Mouse (Mus musculus) heart, postnatal 0 days (tissue): ENCODE results near the gene Eif4e1b. TPM values are rescaled to one million over a fixed set of nuclear protein-coding genes. Genes with fewer than 3 reads are reported as not detected.

Experiments used
- ATAC-seq: fragments of 200-750 bp; cut with Nextera tagmentation; 2 replicates; pipeline ENCODE4 v1.8.0; 2017; ENCODE audit warnings: low read depth, moderate number of reproducible peaks, moderate library complexity; ENCODE audit not compliant: insufficient read depth
- DNase-seq: peaks from one replicate; pipeline ENCODE4 v3.0.0-alpha.2; 2016; ENCODE audit warnings: low spot score
- H3K27ac ChIP-seq: fragments of 300-500 bp; sonication (generic); 2 replicates; pipeline ENCODE4 v1.5.1; 2014; ENCODE audit warnings: low read depth, mild to moderate bottlenecking
- H3K27me3 ChIP-seq: fragments of 300-500 bp; sonication (generic); 2 replicates; pipeline ENCODE4 v1.6.1; 2014; ENCODE audit warnings: low read length, mixed read lengths; ENCODE audit not compliant: control insufficient read depth, insufficient read depth
- H3K36me3 ChIP-seq: fragments of 300-500 bp; sonication (generic); replicated peaks from 2 replicates; pipeline ENCODE4 v1.6.1; 2014; ENCODE audit warnings: low read length, mixed read lengths; ENCODE audit not compliant: control insufficient read depth, insufficient read depth
- H3K4me1 ChIP-seq: fragments of 300-500 bp; sonication (generic); 2 replicates; pipeline ENCODE4 v1.6.1; 2014; ENCODE audit warnings: antibody characterized with exemption; ENCODE audit not compliant: control insufficient read depth, insufficient read depth
- H3K4me2 ChIP-seq: fragments of 300-500 bp; sonication (generic); 2 replicates; pipeline ENCODE4 v1.6.1; 2014; ENCODE audit warnings: low read depth, mild to moderate bottlenecking, low read length, moderate library complexity
- H3K4me3 ChIP-seq: fragments of 300-500 bp; sonication (generic); 2 replicates; pipeline ENCODE4 v1.5.1; 2014; ENCODE audit warnings: low read depth, low read length
- H3K9ac ChIP-seq: fragments of 300-500 bp; sonication (generic); replicated peaks from 2 replicates; pipeline ENCODE4 v1.6.1; 2014; ENCODE audit warnings: low read depth, low read length, mixed read lengths
- H3K9me3 ChIP-seq: fragments of 300-500 bp; sonication (generic); replicated peaks from 2 replicates; pipeline ENCODE4 v1.6.1; 2016; ENCODE audit warnings: low read length; ENCODE audit not compliant: control insufficient read depth
- CTCF ChIP-seq: IDR thresholded peaks from 2 replicates; pipeline ENCODE4 v1.5.1; 2016; ENCODE audit warnings: antibody characterized with exemption, control low read depth, low read depth
- EP300 ChIP-seq: IDR thresholded peaks from 2 replicates; pipeline ENCODE4 v1.6.1; 2016; ENCODE audit warnings: antibody characterized with exemption, low read depth
- WGBS: fragments of 180-500 bp; shearing (Covaris S2); extraction: QIAGEN DNeasy Blood & Tissue Kit; methylation state at CpG from one replicate; pipeline ENCODE4 v1.1.7; 2014; 5-methylcytosine and 5-hydroxymethylcytosine counted together
- polyA plus RNA-seq: library from polyadenylated mRNA; unstranded; fragments of >200 nt; fragmentation: Nextera tagmentation; extraction: Ambion mirVana; gene quantifications from 2 replicates; pipeline ENCODE4 v1.2.1, GENCODE M21; 2015
- total RNA-seq: library from RNA; depleted of rRNA; stranded (reverse); fragments of >200 nt; gene quantifications from 2 replicates; pipeline ENCODE4 v1.2.3, GENCODE M21; 2014; ENCODE audit warnings: low replicate concordance; rRNA removed

Eif4e1b gene
- total RNA-seq (not detected in 2 replicates), polyA plus RNA-seq (not detected in 2 replicates)

DNA sequence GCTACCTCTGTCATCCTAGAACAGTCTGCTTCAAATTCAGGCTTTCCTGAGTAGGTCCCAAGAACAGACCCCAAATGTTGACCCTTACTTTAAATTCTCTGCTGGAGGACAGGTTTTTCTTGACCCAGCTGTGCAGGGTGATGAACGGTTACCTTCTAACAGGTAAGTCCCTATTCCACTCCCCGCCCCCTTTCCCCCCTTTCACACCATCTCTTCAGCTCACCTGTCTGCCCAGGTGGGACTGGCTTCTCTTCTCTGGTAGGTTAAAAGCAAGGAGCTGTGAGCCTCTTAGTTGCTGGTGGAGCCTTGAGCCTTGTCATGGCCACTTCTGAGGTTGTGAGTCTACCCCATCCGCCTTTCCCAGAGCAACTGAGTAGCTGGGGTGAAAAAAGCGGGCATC lies at the start of gene Eif4e1b:
Eif4e1b (plus strand) TSS at position 301 of the 400 bp plus-strand sequence.
- ATAC-seq: no peak
- no peaks in the 10 kb centered on the region for H3K9me3 ChIP-seq
- H3K27ac ChIP-seq: no peak within 1 kb of the TSS
- H3K36me3 ChIP-seq: no peaks in the 10 kb centered on the region
- H3K4me3 ChIP-seq: no peak within 1 kb of the TSS
- H3K4me1 ChIP-seq: no peaks in the 10 kb centered on the region
- no peak within 1 kb of the TSS for H3K4me2 ChIP-seq
- no peak within 1 kb of the TSS for H3K9ac ChIP-seq
- WGBS: 68% methylated on average over 4 of the region's 4 CpGs
- no peak for TF ChIP-seq CTCF
- no peak for TF ChIP-seq EP300
- 0 out of 2 replicates have a peak, but pooled peaks cover 4% of the 10 kb centered on the region for H3K27me3 ChIP-seq
- no peak for DNase-seq

DNA sequence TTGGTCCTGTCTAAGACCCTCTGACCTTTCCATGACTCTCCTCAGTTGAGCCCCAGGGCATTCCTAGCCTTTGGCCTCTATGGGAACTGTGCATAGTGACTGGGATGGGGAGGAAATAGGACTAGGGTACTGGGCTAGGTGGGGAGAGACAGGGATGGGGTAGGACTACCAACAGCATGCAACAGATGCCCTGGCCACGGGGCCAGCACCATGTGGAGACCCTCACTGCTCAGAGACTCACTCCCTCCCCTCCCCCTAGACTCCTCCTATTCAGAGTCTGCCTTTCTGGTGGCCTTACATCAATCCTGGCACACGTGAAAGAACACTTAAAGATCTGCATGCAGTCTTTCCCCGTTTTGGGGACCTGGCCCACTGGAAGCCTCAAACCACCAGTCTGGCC lies 46.9 kb upstream of the Eif4e1b start:
- TF ChIP-seq CTCF (no peak), EP300 (no peak)
- Histone ChIP-seq H3K36me3 (no peaks in the 10 kb centered on the region), H3K4me3 (peak overlapping the region; percentile 38; the same call in 1 of the 2 replicates), H3K9me3 (no peaks in the 10 kb centered on the region), H3K4me2 (no peak overlapping the region), H3K27me3 (peaks cover 58% of the 10 kb centered on the region), H3K9ac (no peak overlapping the region), H3K4me1 (no peaks in the 10 kb centered on the region), H3K27ac (no peak overlapping the region)
- WGBS: 11% methylated on average over 3 of the region's 3 CpGs
- DNase-seq (no peak), ATAC-seq (no peak)

DNA sequence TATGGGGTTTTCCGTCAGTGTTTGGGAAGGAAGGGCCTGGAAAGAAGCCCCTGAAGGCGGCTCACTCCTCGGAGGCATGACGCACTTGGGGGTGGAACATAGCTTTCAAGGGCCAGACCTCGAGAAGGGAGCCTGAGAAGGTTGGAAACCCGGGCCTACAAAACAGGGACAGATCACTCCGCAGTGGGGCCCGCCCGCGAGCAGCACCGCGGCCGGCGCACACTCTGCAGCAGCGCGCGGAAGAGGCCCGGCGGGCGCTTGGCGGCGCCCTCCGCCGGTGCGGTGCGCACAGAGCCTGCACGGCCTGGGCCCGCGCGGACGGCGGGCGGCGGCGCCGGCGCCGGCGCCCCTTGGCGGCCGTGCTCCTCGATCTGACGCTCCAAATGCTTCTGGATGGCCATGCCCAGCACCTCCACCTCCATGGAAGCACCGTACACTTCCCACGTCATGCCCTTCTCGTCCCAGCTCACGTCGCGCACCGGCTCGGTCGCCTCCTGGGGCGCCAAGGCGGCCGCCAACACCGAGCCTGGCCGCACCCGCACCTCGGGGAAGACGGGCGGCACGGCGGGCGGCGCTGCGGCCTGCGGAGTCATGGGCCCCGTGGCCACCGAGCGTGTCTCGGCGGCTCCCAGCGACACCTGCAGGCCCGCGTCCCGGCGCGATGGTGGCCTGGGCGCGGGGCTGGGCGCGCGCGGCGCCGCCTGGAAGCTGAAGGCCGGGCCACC lies 46.1 kb upstream of the Eif4e1b start:
- no peaks in the 10 kb centered on the region for H3K4me1 ChIP-seq
- no peaks in the 10 kb centered on the region for H3K36me3 ChIP-seq
- 1% methylated on average over 51 of the region's 87 CpGs for WGBS
- H3K9ac ChIP-seq: no peak overlapping the region
- DNase-seq (no peak), ATAC-seq (peak; percentile 53; the same call in 1 of the 2 replicates)
- TF ChIP-seq CTCF: no peak
- peaks cover 58% of the 10 kb centered on the region for H3K27me3 ChIP-seq
- peak overlapping the region; percentile 53 for H3K4me2 ChIP-seq
- H3K27ac ChIP-seq: no peak overlapping the region
- H3K4me3 ChIP-seq: peak overlapping the region; percentile 38
- H3K9me3 ChIP-seq: no peaks in the 10 kb centered on the region

DNA sequence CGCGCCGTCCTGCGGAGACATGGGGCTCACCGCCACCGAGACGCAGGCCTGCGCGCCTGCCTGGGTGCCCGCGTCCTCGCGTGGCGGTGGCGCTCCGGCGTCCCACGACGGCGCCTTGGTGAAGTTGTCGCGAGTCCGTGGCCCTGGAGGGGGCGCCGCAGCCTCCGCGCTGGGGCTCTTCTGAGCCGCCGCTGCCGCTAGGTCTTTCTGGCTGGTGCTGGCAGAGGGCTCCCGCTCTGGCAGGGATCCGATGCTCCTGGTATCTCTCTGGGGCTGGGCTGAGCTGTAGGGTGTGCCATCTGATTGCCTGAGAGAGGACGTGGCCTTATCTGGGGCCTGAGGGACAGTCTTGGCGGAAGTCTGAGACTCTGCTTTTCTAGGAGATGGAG lies 45.6 kb upstream of the Eif4e1b start:
- Histone ChIP-seq H3K27me3 (peaks cover 58% of the 10 kb centered on the region), H3K4me2 (peak overlapping the region; percentile 53), H3K27ac (no peak overlapping the region), H3K4me3 (peak overlapping the region; percentile 38; the same call in 1 of the 2 replicates), H3K36me3 (no peaks in the 10 kb centered on the region), H3K9ac (no peak overlapping the region), H3K4me1 (no peaks in the 10 kb centered on the region), H3K9me3 (no peaks in the 10 kb centered on the region)
- WGBS: 3% methylated on average over 15 of the region's 34 CpGs
- no peak for ATAC-seq
- DNase-seq: no peak
- TF ChIP-seq CTCF (no peak), EP300 (no peak)

DNA sequence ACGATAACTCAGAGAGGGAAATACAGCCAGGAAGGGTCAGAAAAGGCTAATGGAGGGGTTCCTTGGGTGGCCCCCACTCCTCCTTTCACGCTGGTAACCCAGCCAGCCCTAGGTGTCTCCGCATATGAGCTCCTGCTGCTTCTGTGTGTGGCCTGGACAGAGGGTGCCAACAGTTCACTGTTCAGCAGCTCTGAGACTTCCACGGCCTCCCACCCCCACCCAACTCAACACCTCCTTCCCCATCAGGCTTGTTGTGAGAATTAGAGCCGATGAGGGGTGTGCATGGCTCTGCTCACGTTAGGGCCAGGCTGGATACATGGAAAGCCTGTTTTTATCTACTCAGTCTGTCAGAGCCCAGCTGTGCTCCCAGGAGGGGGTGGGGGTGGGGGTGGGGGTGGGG lies 37.7 kb upstream of the Eif4e1b start:
- no peak overlapping the region for H3K4me3 ChIP-seq
- no peaks in the 10 kb centered on the region for H3K9me3 ChIP-seq
- no peak overlapping the region for H3K4me2 ChIP-seq
- no peak overlapping the region for H3K9ac ChIP-seq
- no peak overlapping the region for H3K27ac ChIP-seq
- no peak for ATAC-seq
- peaks cover 59% of the 10 kb centered on the region for H3K27me3 ChIP-seq
- no peak for TF ChIP-seq CTCF
- no peak for TF ChIP-seq EP300
- WGBS: 23% methylated on average over 6 of the region's 6 CpGs
- no peaks in the 10 kb centered on the region for H3K36me3 ChIP-seq
- peaks cover 4% of the 10 kb centered on the region; the same call in 1 of the 2 replicates for H3K4me1 ChIP-seq
- DNase-seq: no peak
